Mouse (Mus musculus) frontal cortex, postnatal 10 days (tissue): Measurements from ENCODE around the gene BC051142.

Experiments
- DNase-seq, 2 experiments: peaks; one replicate each; pipeline ENCODE4 v3.0.0; 2022; ENCODE audit warnings: low spot score in 2 of 2, mixed read lengths in 1 of 2

Gene BC051142

GRCm38 (mm10) chr17:34507591-34507990 lies 109.0 kb downstream of the BC051142 start:
- DNase-seq, result no peak
